Mouse (Mus musculus) olfactory bulb, adult 2 months (tissue): ENCODE measurements around the gene Tmem200c.

ENCODE experiments used
- CTCF ChIP-seq: fragments of 200-500 bp; IDR thresholded peaks from 2 replicates; pipeline ENCODE4 v1.5.1; 2012; ENCODE audit warnings: low read depth, mild to moderate bottlenecking, low read length, moderate library complexity; ENCODE audit not compliant: insufficient read depth
- POLR2A ChIP-seq: fragments of 200-500 bp; IDR thresholded peaks from 2 replicates; pipeline ENCODE4 v1.6.1; 2012; ENCODE audit warnings: mild to moderate bottlenecking, low read depth, low read length, moderate library complexity; ENCODE audit not compliant: insufficient read depth

DNA sequence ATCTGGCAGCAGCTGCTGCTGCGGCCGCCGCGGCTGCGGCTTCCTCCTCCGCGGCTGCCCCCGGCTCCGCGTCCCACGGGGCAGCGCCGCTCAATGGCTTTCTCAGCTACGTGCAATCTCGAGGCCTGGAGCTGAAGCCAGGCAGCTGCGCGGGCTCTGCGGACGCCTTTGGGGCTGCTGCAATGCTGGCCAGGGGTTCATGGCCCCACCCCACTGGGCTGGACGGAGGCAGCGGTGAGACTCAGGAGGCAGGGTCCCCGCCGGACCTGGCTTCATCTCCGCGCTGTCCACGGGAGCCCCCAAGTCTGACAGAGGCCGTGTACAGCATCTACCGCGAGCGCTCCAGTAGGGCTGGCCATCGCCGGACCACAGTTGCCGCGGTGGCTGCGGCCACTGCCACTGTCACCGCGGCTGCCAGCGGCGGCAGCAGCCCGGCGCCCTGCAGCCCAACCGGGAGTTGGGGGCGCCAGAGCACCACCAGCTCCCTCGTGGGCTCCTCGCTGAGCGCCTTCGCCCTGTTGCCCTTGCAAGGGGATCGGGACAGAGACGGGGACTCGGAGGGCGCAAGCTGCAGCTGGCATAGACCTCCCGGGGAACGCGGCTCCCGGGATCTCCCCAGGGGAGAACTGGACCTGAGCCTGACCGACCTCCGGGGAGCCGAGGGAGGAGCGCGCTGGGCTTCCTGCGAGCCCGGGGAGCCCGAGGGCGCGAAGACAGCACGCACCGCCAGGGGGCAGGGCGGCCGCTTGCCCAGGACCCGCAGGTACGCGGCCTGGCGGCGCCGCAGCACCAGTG is 14.9 kb downstream of the Tmem200c start:
- peak; percentile 68; the same call in 1 of the 2 replicates for TF ChIP-seq CTCF
- TF ChIP-seq POLR2A: no peak
